17 mouse cellular contexts compared by ENCODE assay signal in genomic region chr6:114993659-114994058, GRCm38 (mm10). TPM values are rescaled to one million over a fixed set of nuclear protein-coding genes. Genes with fewer than 3 reads are reported as not detected.
DNase-seq lines count a peak whose midpoint lies in the region; ATAC-seq and TF ChIP-seq lines count a peak whose summit lies in the region.
"Had no signal": no experiment of that assay in that cellular context is flagged by ENCODE, and none has a peak within 500 bp of the region (broad histone marks: within the 10 kb centered on the region; RNA-seq: fewer than 3 reads in every experiment).

No protein-coding gene starts in this region.

- no peak for TF ChIP-seq POLR2A in limb, embryonic 14.5 days (IDR thresholded peaks at IDR 0.05; ENCODE audit: borderline replicate concordance, extremely low read depth, insufficient read depth, insufficient read length)

- H3K27ac ChIP-seq in limb, embryonic 12.5 days: peak overlapping the region; percentile 68
- H3K27ac ChIP-seq in limb, embryonic 10.5 days: no peak overlapping the region
- peak overlapping the region; percentile 39; the same call in 1 of the 2 replicates for H3K27ac ChIP-seq in embryonic facial prominence, embryonic 14.5 days (replicated peaks; ENCODE audit: low read depth, low read length)
- H3K27ac ChIP-seq in limb, embryonic 14.5 days (replicated peaks; ENCODE audit: low read depth, low read length): peak overlapping the region; percentile 67; the same call in 1 of the 2 replicates
- H3K27ac ChIP-seq in forebrain, embryonic 12.5 days: no peak overlapping the region
- H3K27ac ChIP-seq: gastrocnemius, adult 2 months; hindbrain, embryonic 15.5 days; macrophage; midbrain, embryonic 12.5 days had no signal

- H3K4me3 ChIP-seq in limb, embryonic 12.5 days (replicated peaks): no peak overlapping the region
- H3K4me3 ChIP-seq in limb, embryonic 10.5 days: no peak overlapping the region
- H3K4me3 ChIP-seq in embryonic facial prominence, embryonic 14.5 days (ENCODE audit: low read depth, low read length): no peak overlapping the region
- no peak overlapping the region for H3K4me3 ChIP-seq in limb, embryonic 14.5 days (replicated peaks; ENCODE audit: low read length)
- no peak overlapping the region for H3K4me3 ChIP-seq in forebrain, embryonic 12.5 days (replicated peaks)
- H3K4me3 ChIP-seq: gastrocnemius, adult 2 months; hindbrain, embryonic 15.5 days; midbrain, embryonic 12.5 days had no signal

- WGBS in limb, embryonic 12.5 days: 46% methylated on average over 8 of the region's 8 CpGs
- 80% methylated on average over 8 of the region's 8 CpGs for WGBS in limb, embryonic 10.5 days
- 43% methylated on average over 8 of the region's 8 CpGs for WGBS in embryonic facial prominence, embryonic 14.5 days
- 23% methylated on average over 8 of the region's 8 CpGs for WGBS in limb, embryonic 14.5 days
- WGBS in forebrain, embryonic 12.5 days: 79% methylated on average over 8 of the region's 8 CpGs

- no peak for ATAC-seq in limb, embryonic 12.5 days (ENCODE audit: insufficient number of reproducible peaks, insufficient read depth, low FRiP score, low TSS enrichment, low read depth)
- no peak for ATAC-seq in embryonic facial prominence, embryonic 14.5 days (ENCODE audit: low read depth)
- ATAC-seq in limb, embryonic 14.5 days (ENCODE audit: low FRiP score, low read depth): peak; percentile 31; the same call in 1 of the 2 replicates
- ATAC-seq in forebrain, embryonic 12.5 days (ENCODE audit: low FRiP score): no peak
- ATAC-seq: intestine, postnatal 0 days had no signal

- H3K4me2 ChIP-seq in limb, embryonic 12.5 days: no peak overlapping the region
- H3K4me2 ChIP-seq in embryonic facial prominence, embryonic 14.5 days (ENCODE audit: low read depth, low read length): no peak overlapping the region
- no peak overlapping the region for H3K4me2 ChIP-seq in limb, embryonic 14.5 days (replicated peaks; ENCODE audit: low read depth, low read length, severe bottlenecking)
- no peak overlapping the region for H3K4me2 ChIP-seq in forebrain, embryonic 12.5 days
- H3K4me2 ChIP-seq: hindbrain, embryonic 15.5 days; midbrain, embryonic 12.5 days had no signal

- H3K9me3 ChIP-seq in limb, embryonic 12.5 days: no peaks in the 10 kb centered on the region
- no peaks in the 10 kb centered on the region for H3K9me3 ChIP-seq in limb, embryonic 10.5 days (replicated peaks)
- no peaks in the 10 kb centered on the region for H3K9me3 ChIP-seq in embryonic facial prominence, embryonic 14.5 days (ENCODE audit: control insufficient read depth, low read length)
- H3K9me3 ChIP-seq in limb, embryonic 14.5 days (ENCODE audit: control insufficient read depth, low read length): no peaks in the 10 kb centered on the region
- 0 out of 2 replicates have a peak, but pooled peaks cover 2% of the 10 kb centered on the region for H3K9me3 ChIP-seq in forebrain, embryonic 12.5 days
- H3K9me3 ChIP-seq: hindbrain, embryonic 15.5 days; midbrain, embryonic 12.5 days had no signal

- H3K36me3 ChIP-seq in limb, embryonic 12.5 days: no peaks in the 10 kb centered on the region
- H3K36me3 ChIP-seq in limb, embryonic 10.5 days: no peaks in the 10 kb centered on the region
- H3K36me3 ChIP-seq in embryonic facial prominence, embryonic 14.5 days (ENCODE audit: control insufficient read depth, insufficient read depth, low read length): no peaks in the 10 kb centered on the region
- H3K36me3 ChIP-seq in limb, embryonic 14.5 days (ENCODE audit: control insufficient read depth, insufficient read depth, low read length): no peaks in the 10 kb centered on the region
- no peaks in the 10 kb centered on the region for H3K36me3 ChIP-seq in forebrain, embryonic 12.5 days (replicated peaks)
- H3K36me3 ChIP-seq: hindbrain, embryonic 15.5 days; midbrain, embryonic 12.5 days had no signal

- DNase-seq in limb, embryonic 10.5 days (ENCODE audit: low spot score): no peak
- DNase-seq in embryonic facial prominence, embryonic 14.5 days (ENCODE audit: low spot score): peak; percentile 79
- DNase-seq in frontal cortex, adult 2 months (ENCODE audit: extremely low spot score in 1 of 2, low spot score in 1 of 2): peak; percentile 70 to 72
- peak; percentile 65 for DNase-seq in limb, embryonic 14.5 days (ENCODE audit: low spot score)
- DNase-seq in kidney, adult 8-10 months: no peak
- DNase-seq in neural tube, embryonic 10.5 days (ENCODE audit: extremely low spot score, low spot score): no peak
- DNase-seq: adrenal gland, postnatal 10 days; cerebellum, adult 9-11 months; embryo, embryonic 11 days; gastrocnemius, adult 2 months; thymus, postnatal 36 days had no signal

- no peak overlapping the region for H3K9ac ChIP-seq in limb, embryonic 12.5 days (replicated peaks)
- H3K9ac ChIP-seq in embryonic facial prominence, embryonic 14.5 days (ENCODE audit: low read depth, low read length): no peak overlapping the region
- no peak overlapping the region for H3K9ac ChIP-seq in limb, embryonic 14.5 days (ENCODE audit: low read depth, low read length, severe bottlenecking)
- no peak overlapping the region for H3K9ac ChIP-seq in forebrain, embryonic 12.5 days
- H3K9ac ChIP-seq: hindbrain, embryonic 15.5 days; midbrain, embryonic 12.5 days had no signal

- H3K4me1 ChIP-seq in limb, embryonic 12.5 days (replicated peaks): peaks cover 68% of the 10 kb centered on the region
- peaks cover 41% of the 10 kb centered on the region for H3K4me1 ChIP-seq in limb, embryonic 10.5 days
- H3K4me1 ChIP-seq in embryonic facial prominence, embryonic 14.5 days (ENCODE audit: control insufficient read depth, insufficient read depth, low read length): peaks cover 15% of the 10 kb centered on the region; the same call in 1 of the 2 replicates
- H3K4me1 ChIP-seq in limb, embryonic 14.5 days (ENCODE audit: control insufficient read depth, insufficient read depth, low read length): peaks cover 39% of the 10 kb centered on the region
- peaks cover under 1% of the 10 kb centered on the region; the same call in 1 of the 2 replicates for H3K4me1 ChIP-seq in forebrain, embryonic 12.5 days
- H3K4me1 ChIP-seq: hindbrain, embryonic 15.5 days had no signal

- no peaks in the 10 kb centered on the region for H3K27me3 ChIP-seq in limb, embryonic 12.5 days
- H3K27me3 ChIP-seq in limb, embryonic 10.5 days (ENCODE audit: low read depth, poor library complexity, severe bottlenecking): no peaks in the 10 kb centered on the region
- H3K27me3 ChIP-seq in embryonic facial prominence, embryonic 14.5 days (replicated peaks; ENCODE audit: control insufficient read depth, insufficient read depth, low read length): no peaks in the 10 kb centered on the region
- no peaks in the 10 kb centered on the region for H3K27me3 ChIP-seq in limb, embryonic 14.5 days (ENCODE audit: control insufficient read depth, insufficient read depth, low read length)
- H3K27me3 ChIP-seq in forebrain, embryonic 12.5 days: no peaks in the 10 kb centered on the region
- H3K27me3 ChIP-seq: hindbrain, embryonic 15.5 days; midbrain, embryonic 12.5 days had no signal

RNA-seq across cellular contexts. Expression of gene Vgll4, which starts 23.9 kb away (rescaled TPM):
- 146 and 156 TPM in 2 replicates for polyA plus RNA-seq in limb, embryonic 12.5 days (2016; fragmentation: Nextera tagmentation; extraction: Ambion mirVana)
- polyA plus RNA-seq in limb, embryonic 10.5 days (2016; fragmentation: Nextera tagmentation; extraction: Ambion mirVana): 114 and 129 TPM in 2 replicates
- polyA plus RNA-seq in embryonic facial prominence, embryonic 14.5 days (2014; fragmentation: Nextera tagmentation; extraction: Ambion mirVana): 76.8 and 80.2 TPM in 2 replicates
- polyA plus RNA-seq in frontal cortex, adult 2 months (2012; rRNA removed): 33.5 and 37.6 TPM in 2 replicates
- polyA plus RNA-seq in limb, embryonic 14.5 days (2012; rRNA removed): 70.1 and 91.7 TPM in 2 replicates
- 103 and 113 TPM in 2 replicates for polyA plus RNA-seq in limb, embryonic 14.5 days (2014; fragmentation: Nextera tagmentation; extraction: Ambion mirVana)
- 91.2 and 96.1 TPM in 2 replicates for polyA plus RNA-seq in forebrain, embryonic 12.5 days (2016; fragmentation: Nextera tagmentation; extraction: Ambion mirVana)

RNA-seq across cellular contexts. Expression of gene Tamm41, which starts 44.0 kb away (rescaled TPM):
- 83.3 and 88.9 TPM in 2 replicates for polyA plus RNA-seq in limb, embryonic 12.5 days (2016; fragmentation: Nextera tagmentation; extraction: Ambion mirVana)
- 104 and 106 TPM in 2 replicates for polyA plus RNA-seq in limb, embryonic 10.5 days (2016; fragmentation: Nextera tagmentation; extraction: Ambion mirVana)
- polyA plus RNA-seq in embryonic facial prominence, embryonic 14.5 days (2014; fragmentation: Nextera tagmentation; extraction: Ambion mirVana): 55.1 and 61.0 TPM in 2 replicates
- polyA plus RNA-seq in frontal cortex, adult 2 months (2012; rRNA removed): 20.1 and 20.4 TPM in 2 replicates
- 38.7 and 39.8 TPM in 2 replicates for polyA plus RNA-seq in limb, embryonic 14.5 days (2012; rRNA removed)
- polyA plus RNA-seq in limb, embryonic 14.5 days (2014; fragmentation: Nextera tagmentation; extraction: Ambion mirVana): 60.8 and 70.8 TPM in 2 replicates
- polyA plus RNA-seq in forebrain, embryonic 12.5 days (2016; fragmentation: Nextera tagmentation; extraction: Ambion mirVana): 68.5 and 71.0 TPM in 2 replicates

Comparison
In these comparisons a context has a peak if more than half of its experiments do, and no peak if none do; other contexts are left out.
1. H3K27ac ChIP-seq: peak in limb, embryonic 12.5 days (single experiment), embryonic facial prominence, embryonic 14.5 days (single experiment) and limb, embryonic 14.5 days (single experiment); none in limb, embryonic 10.5 days (single experiment) and forebrain, embryonic 12.5 days (single experiment).
2. DNase-seq: peak in embryonic facial prominence, embryonic 14.5 days (single experiment), frontal cortex, adult 2 months (2 of 2) and limb, embryonic 14.5 days (single experiment); none in limb, embryonic 10.5 days (single experiment), kidney, adult 8-10 months (0 of 2) and neural tube, embryonic 10.5 days (single experiment).